Mouse (Mus musculus): ENCODE measurements around the gene Cdc5l.

- TF ChIP-seq CTCF (IDR thresholded peaks at IDR 0.05; ENCODE audit: low read depth, low read length), result no peak
- peak; percentile 82; the same call in 1 of the 2 replicates for TF ChIP-seq POLR2A (IDR thresholded peaks at IDR 0.05; ENCODE audit: borderline replicate concordance, low read depth, low read length)
These were observed at the start of gene Cdc5l for GRCm38 (mm10) chr17:45433419-45434261.
